Mouse (Mus musculus) megakaryocyte-erythroid progenitor cell, adult 5 weeks (primary cell): Measurements from ENCODE around the gene AI597479. TPM values are rescaled to one million over a fixed set of nuclear protein-coding genes. Genes with fewer than 3 reads are reported as not detected.

Experiments
- polyA plus RNA-seq: library from polyadenylated mRNA; stranded (reverse); fragments of >175 nt; gene quantifications from 2 replicates; pipeline ENCODE4 v1.2.3, GENCODE M21; 2012

Gene AI597479
- 0.91 and 1.5 TPM in 2 replicates for polyA plus RNA-seq

DNA sequence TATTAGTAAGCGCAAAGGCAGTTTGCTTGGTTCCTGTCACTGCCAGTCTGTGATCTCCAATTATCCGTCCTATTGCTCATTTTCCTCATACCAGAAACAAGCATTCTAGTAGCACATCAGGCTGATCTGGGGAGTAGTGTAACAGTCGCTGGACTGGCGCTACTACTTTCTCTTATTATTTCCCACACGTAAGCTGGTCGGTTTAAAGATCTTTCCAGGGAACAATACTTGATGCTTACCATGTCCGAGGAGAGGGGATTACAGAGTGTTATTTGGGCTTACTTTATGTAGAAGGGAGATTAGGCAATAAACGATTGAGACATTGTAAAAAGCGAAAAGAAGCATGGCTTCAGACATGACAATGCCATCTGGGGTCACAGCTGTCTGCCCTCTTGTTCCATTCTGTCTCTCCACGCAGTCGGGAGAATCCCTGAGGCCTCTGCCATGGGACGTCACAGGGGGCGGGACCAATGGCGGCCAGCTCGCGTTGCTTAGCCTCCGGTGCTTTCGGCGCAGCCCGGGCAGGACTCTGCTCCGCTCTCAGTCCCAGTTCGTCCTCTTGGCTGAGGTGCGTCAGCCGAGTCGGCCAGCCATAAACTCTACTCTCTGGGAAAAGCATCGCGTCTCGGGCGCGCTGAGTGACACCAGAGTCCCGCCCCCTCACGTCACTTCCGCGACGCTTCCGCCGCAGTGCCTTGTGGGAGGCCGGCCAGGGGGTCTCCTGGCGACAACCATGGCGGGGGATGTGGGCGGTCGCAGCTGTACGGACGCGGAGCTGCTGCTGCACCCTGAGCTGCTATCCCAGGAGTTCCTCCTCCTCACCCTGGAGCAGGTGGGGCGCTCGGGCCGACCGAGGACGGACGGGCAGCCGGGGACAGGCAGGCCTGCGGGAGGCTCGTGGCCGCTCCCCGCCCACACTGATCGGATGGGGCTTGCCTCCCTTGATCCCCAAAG is at the start of gene AI597479, which contains the start of gene Tgfbrap1:
TSS of gene AI597479 (plus strand) at position 680 of the 954 bp plus-strand sequence.
TSS of gene Tgfbrap1 (minus strand) at position 607 of the 954 bp plus-strand sequence.

Other genes starting within 250 kb of the AI597479 start
- 39.1 and 45.8 TPM in 2 replicates for gene Mrps9, start 247.5 kb upstream of the AI597479 start, polyA plus RNA-seq
- gene Gpr45, start 145.8 kb upstream of the AI597479 start, polyA plus RNA-seq, result 0.73 and 1.4 TPM in 2 replicates
- 8.6 and 9.3 TPM in 2 replicates for gene Tgfbrap1, start 73 bp upstream of the AI597479 start, polyA plus RNA-seq
- 0.48 and 0.58 TPM in 2 replicates for gene Fhl2, start 98.3 kb downstream of the AI597479 start, polyA plus RNA-seq